Mouse (Mus musculus) limb, embryonic 14.5 days (tissue): ENCODE results near the gene Gbf1. TPM values are rescaled to one million over a fixed set of nuclear protein-coding genes. Genes with fewer than 3 reads are reported as not detected.

Experiments used
- ATAC-seq: fragments of 200-750 bp; cut with Nextera tagmentation; 2 replicates; pipeline ENCODE4 v1.8.0; 2017; ENCODE audit warnings: low read depth, moderate number of reproducible peaks, moderate TSS enrichment; ENCODE audit not compliant: low FRiP score
- DNase-seq: peaks from one replicate; pipeline ENCODE4 v3.0.0-alpha.2; 2015; ENCODE audit warnings: low spot score
- H3K27ac ChIP-seq: fragments of 300-500 bp; sonication (generic); replicated peaks from 2 replicates; pipeline ENCODE4 v1.5.1; 2014; ENCODE audit warnings: low read depth, mild to moderate bottlenecking, low read length, moderate library complexity, mixed read lengths
- H3K27me3 ChIP-seq: fragments of 300-500 bp; sonication (generic); 2 replicates; pipeline ENCODE4 v1.6.1; 2014; ENCODE audit warnings: low read length, mixed read lengths; ENCODE audit not compliant: control insufficient read depth, insufficient read depth
- H3K36me3 ChIP-seq: fragments of 300-500 bp; sonication (generic); 2 replicates; pipeline ENCODE4 v1.6.1; 2014; ENCODE audit warnings: mild to moderate bottlenecking, low read length, moderate library complexity, mixed read lengths; ENCODE audit not compliant: control insufficient read depth, insufficient read depth
- H3K4me1 ChIP-seq: fragments of 300-500 bp; sonication (generic); 2 replicates; pipeline ENCODE4 v1.6.1; 2014; ENCODE audit warnings: antibody characterized with exemption, low read length, mixed read lengths; ENCODE audit not compliant: control insufficient read depth, insufficient read depth
- H3K4me2 ChIP-seq: fragments of 300-500 bp; sonication (generic); replicated peaks from 2 replicates; pipeline ENCODE4 v1.6.1; 2014; ENCODE audit warnings: low read depth, mild to moderate bottlenecking, low read length, moderate library complexity; ENCODE audit not compliant: severe bottlenecking
- H3K4me3 ChIP-seq: fragments of 300-500 bp; sonication (generic); replicated peaks from 2 replicates; pipeline ENCODE4 v1.5.1; 2014; ENCODE audit warnings: low read length
- H3K9ac ChIP-seq: fragments of 300-500 bp; sonication (generic); 2 replicates; pipeline ENCODE4 v1.6.1; 2014; ENCODE audit warnings: mild to moderate bottlenecking, low read depth, low read length, moderate library complexity; ENCODE audit not compliant: severe bottlenecking
- H3K9me3 ChIP-seq: fragments of 300-500 bp; sonication (generic); 2 replicates; pipeline ENCODE4 v1.6.1; 2016; ENCODE audit warnings: low read length; ENCODE audit not compliant: control insufficient read depth
- POLR2A ChIP-seq: fragments of 200-500 bp; IDR thresholded peaks from 2 replicates; pipeline ENCODE4 v1.8.0; 2012; ENCODE audit warnings: inconsistent platforms, mild to moderate bottlenecking, moderate library complexity, borderline replicate concordance; ENCODE audit not compliant: insufficient read depth, insufficient read length; ENCODE audit errors: extremely low read depth
- WGBS: fragments of 180-500 bp; shearing (Covaris S2); extraction: QIAGEN DNeasy Blood & Tissue Kit; methylation state at CpG from one replicate; pipeline ENCODE4 v1.1.7; 2014; 5-methylcytosine and 5-hydroxymethylcytosine counted together
- polyA plus RNA-seq, 2 experiments: library from polyadenylated mRNA; depleted of rRNA in 1 of 2; stranded (reverse) in 1 of 2; unstranded in 1 of 2; fragments of >200 nt; fragmentation: Nextera tagmentation in 1 of 2; extraction: Ambion mirVana in 1 of 2; gene quantifications; 2 replicates each; pipeline versions ENCODE4 v1.2.1 to v1.2.3; 2012 to 2014

Gbf1 gene
- polyA plus RNA-seq, 2 experiments: 66.8 to 92.1 TPM

DNA sequence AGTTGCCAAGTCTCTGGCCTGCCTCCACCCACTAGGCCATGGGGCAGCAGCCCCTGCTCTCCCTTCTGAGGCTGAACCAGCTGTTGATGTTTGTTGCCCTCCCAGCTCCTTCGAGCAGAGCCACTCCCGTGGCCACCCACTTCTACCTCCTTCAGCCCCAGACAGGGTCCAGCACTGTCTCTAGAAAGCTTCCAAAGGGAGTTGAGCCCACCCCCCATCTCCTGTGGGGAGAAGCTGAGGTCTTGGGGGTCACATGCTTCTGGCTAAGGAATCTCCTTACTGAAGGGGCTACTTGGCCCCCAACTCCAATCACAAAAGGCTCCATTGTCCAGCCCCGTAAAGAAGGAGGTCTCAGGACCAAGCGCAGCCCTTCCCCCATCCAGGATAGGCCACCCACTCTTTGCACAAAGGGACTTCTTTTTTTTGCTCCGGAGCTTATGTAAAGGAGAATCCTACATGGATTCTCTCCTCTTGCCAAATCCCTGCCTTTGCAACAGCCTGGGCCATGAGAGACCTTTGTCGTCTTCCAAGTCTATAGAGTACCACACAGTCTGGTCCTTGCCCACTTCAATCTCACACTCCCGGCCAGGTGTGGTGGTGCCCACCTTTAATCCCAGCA, 180.5 kb downstream of the Gbf1 start:
- ATAC-seq (no peak), DNase-seq (no peak)
- H3K4me2 ChIP-seq: no peak overlapping the region
- H3K4me1 ChIP-seq: peaks cover 11% of the 10 kb centered on the region
- no peak overlapping the region for H3K4me3 ChIP-seq
- WGBS: 71% methylated on average over 7 of the region's 7 CpGs
- H3K27me3 ChIP-seq: peaks cover 4% of the 10 kb centered on the region; the same call in 1 of the 2 replicates
- peaks cover 24% of the 10 kb centered on the region for H3K36me3 ChIP-seq
- no peak overlapping the region for H3K9ac ChIP-seq
- TF ChIP-seq POLR2A: no peak
- no peak overlapping the region for H3K27ac ChIP-seq
- H3K9me3 ChIP-seq: no peaks in the 10 kb centered on the region

DNA sequence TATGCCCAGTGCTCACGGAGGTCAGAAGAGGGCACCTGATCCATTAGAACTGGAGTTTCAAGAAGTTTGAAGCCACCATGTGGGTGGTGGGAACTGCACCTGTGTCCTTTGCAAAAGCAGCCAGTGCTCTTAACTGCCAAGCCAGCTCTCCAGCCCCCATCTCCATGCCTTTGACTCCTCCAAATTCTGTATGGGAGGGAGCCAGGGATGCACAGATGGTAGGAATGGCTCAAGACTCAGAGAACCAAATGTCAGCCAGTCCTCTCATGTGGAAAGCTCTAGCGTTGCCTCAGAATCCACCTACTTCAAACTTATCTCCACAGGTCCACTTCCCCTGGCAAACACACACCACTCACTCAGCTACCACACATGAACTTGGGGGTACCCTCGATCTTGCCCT, 181.6 kb downstream of the Gbf1 start:
- Histone ChIP-seq H3K27ac (no peak overlapping the region), H3K4me1 (peaks cover 14% of the 10 kb centered on the region), H3K36me3 (peaks cover 24% of the 10 kb centered on the region), H3K9me3 (no peaks in the 10 kb centered on the region), H3K9ac (no peak overlapping the region), H3K4me2 (no peak overlapping the region), H3K4me3 (no peak overlapping the region), H3K27me3 (peaks cover 4% of the 10 kb centered on the region; the same call in 1 of the 2 replicates)
- DNase-seq: no peak
- no peak for ATAC-seq
- no peak for TF ChIP-seq POLR2A
- WGBS: 96% methylated on average over 3 of the region's 3 CpGs

Other genes starting within 250 kb of the Gbf1 start
- gene Armh3, start 154.0 kb upstream of the Gbf1 start, polyA plus RNA-seq (2012; rRNA removed): 13.7 and 15.6 TPM in 2 replicates
- 13.6 and 15.7 TPM in 2 replicates for gene Armh3, start 154.0 kb upstream of the Gbf1 start, polyA plus RNA-seq (2014; fragmentation: Nextera tagmentation; extraction: Ambion mirVana)
- gene Hps6, start 149.0 kb upstream of the Gbf1 start, polyA plus RNA-seq (2012; rRNA removed): 4.2 and 5.1 TPM in 2 replicates
- 5.6 and 6.0 TPM in 2 replicates for gene Hps6, start 149.0 kb upstream of the Gbf1 start, polyA plus RNA-seq (2014; fragmentation: Nextera tagmentation; extraction: Ambion mirVana)
- 61.5 and 76.4 TPM in 2 replicates for gene Pprc1, start 107.6 kb upstream of the Gbf1 start, polyA plus RNA-seq (2012; rRNA removed)
- gene Pprc1, start 107.6 kb upstream of the Gbf1 start, polyA plus RNA-seq (2014; fragmentation: Nextera tagmentation; extraction: Ambion mirVana): 40.5 and 50.5 TPM in 2 replicates
- gene Ldb1, start 107.3 kb upstream of the Gbf1 start, polyA plus RNA-seq (2012; rRNA removed): 412 and 480 TPM in 2 replicates
- 93.8 and 108 TPM in 2 replicates for gene Ldb1, start 107.3 kb upstream of the Gbf1 start, polyA plus RNA-seq (2014; fragmentation: Nextera tagmentation; extraction: Ambion mirVana)
- gene Nolc1, start 76.6 kb upstream of the Gbf1 start, polyA plus RNA-seq (2012; rRNA removed): 40.5 and 64.1 TPM in 2 replicates
- 73.5 and 74.7 TPM in 2 replicates for gene Nolc1, start 76.6 kb upstream of the Gbf1 start, polyA plus RNA-seq (2014; fragmentation: Nextera tagmentation; extraction: Ambion mirVana)
- 0.15 TPM in 1 of 2 replicates, not detected in the other for gene Elovl3, start 20.6 kb upstream of the Gbf1 start, polyA plus RNA-seq (2012; rRNA removed)
- 0.68 and 0.85 TPM in 2 replicates for gene Elovl3, start 20.6 kb upstream of the Gbf1 start, polyA plus RNA-seq (2014; fragmentation: Nextera tagmentation; extraction: Ambion mirVana)
- gene Pitx3, start 4.2 kb upstream of the Gbf1 start, polyA plus RNA-seq (2012; rRNA removed): 14.0 and 19.6 TPM in 2 replicates
- gene Pitx3, start 4.2 kb upstream of the Gbf1 start, polyA plus RNA-seq (2014; fragmentation: Nextera tagmentation; extraction: Ambion mirVana): 8.1 TPM in 2 replicates
- gene Nfkb2, start 151.8 kb downstream of the Gbf1 start, polyA plus RNA-seq (2012; rRNA removed): 22.2 and 28.4 TPM in 2 replicates
- 9.7 and 13.2 TPM in 2 replicates for gene Nfkb2, start 151.8 kb downstream of the Gbf1 start, polyA plus RNA-seq (2014; fragmentation: Nextera tagmentation; extraction: Ambion mirVana)
- 7.8 and 8.9 TPM in 2 replicates for gene Psd, start 174.6 kb downstream of the Gbf1 start, polyA plus RNA-seq (2012; rRNA removed)
- 5.3 and 5.5 TPM in 2 replicates for gene Psd, start 174.6 kb downstream of the Gbf1 start, polyA plus RNA-seq (2014; fragmentation: Nextera tagmentation; extraction: Ambion mirVana)
- 10.8 and 15.6 TPM in 2 replicates for gene Fbxl15, start 175.7 kb downstream of the Gbf1 start, polyA plus RNA-seq (2012; rRNA removed)
- 13.5 and 15.5 TPM in 2 replicates for gene Fbxl15, start 175.7 kb downstream of the Gbf1 start, polyA plus RNA-seq (2014; fragmentation: Nextera tagmentation; extraction: Ambion mirVana)
- gene Cuedc2, start 186.2 kb downstream of the Gbf1 start, polyA plus RNA-seq (2012; rRNA removed): 110 and 133 TPM in 2 replicates
- gene Cuedc2, start 186.2 kb downstream of the Gbf1 start, polyA plus RNA-seq (2014; fragmentation: Nextera tagmentation; extraction: Ambion mirVana): 164 and 169 TPM in 2 replicates
- gene Mfsd13a, start 188.6 kb downstream of the Gbf1 start, polyA plus RNA-seq (2012; rRNA removed): 5.4 and 8.0 TPM in 2 replicates
- gene Mfsd13a, start 188.6 kb downstream of the Gbf1 start, polyA plus RNA-seq (2014; fragmentation: Nextera tagmentation; extraction: Ambion mirVana): 3.2 and 3.5 TPM in 2 replicates
- gene 2310034G01Rik, start 197.8 kb downstream of the Gbf1 start, polyA plus RNA-seq (2012; rRNA removed): 1.6 TPM in 2 replicates
- gene 2310034G01Rik, start 197.8 kb downstream of the Gbf1 start, polyA plus RNA-seq (2014; fragmentation: Nextera tagmentation; extraction: Ambion mirVana): 2.1 and 2.7 TPM in 2 replicates
- 96.2 and 104 TPM in 2 replicates for gene Actr1a, start 243.2 kb downstream of the Gbf1 start, polyA plus RNA-seq (2012; rRNA removed)
- 152 and 155 TPM in 2 replicates for gene Actr1a, start 243.2 kb downstream of the Gbf1 start, polyA plus RNA-seq (2014; fragmentation: Nextera tagmentation; extraction: Ambion mirVana)
- gene Sufu, start 244.4 kb downstream of the Gbf1 start, polyA plus RNA-seq (2012; rRNA removed): 30.6 and 37.2 TPM in 2 replicates
- gene Sufu, start 244.4 kb downstream of the Gbf1 start, polyA plus RNA-seq (2014; fragmentation: Nextera tagmentation; extraction: Ambion mirVana): 35.5 and 39.1 TPM in 2 replicates